Mouse (Mus musculus): Measurements from ENCODE around the gene Smim12.

Gene Smim12

GRCm38 (mm10) chr4:127243552-127243951, at the start of gene Smim12:
TSS of gene Smim12 (plus strand) at chr4:127243784.
- in situ Hi-C loops (cut with MseI, MboI), result no loop called here

GRCm38 (mm10) chr4:127194477-127195269, 48.9 kb upstream of the Smim12 start:
- in situ Hi-C loops (cut with MseI, MboI), result no loop called here

- in situ Hi-C loops (cut with MseI, MboI), result no loop called here
Measured at GRCm38 (mm10) chr4:127198609-127199008, 45.0 kb upstream of the Smim12 start.

- in situ Hi-C loops (cut with MseI, MboI), result no loop called here
Measured at GRCm38 (mm10) chr4:127199406-127199805, 44.2 kb upstream of the Smim12 start.

- in situ Hi-C loops (cut with MseI, MboI), result no loop called here
Measured at GRCm38 (mm10) chr4:127200164-127200722, 43.3 kb upstream of the Smim12 start.

GRCm38 (mm10) chr4:127200769-127201617, 42.6 kb upstream of the Smim12 start:
- in situ Hi-C loops (cut with MseI, MboI), result no loop called here

GRCm38 (mm10) chr4:127203081-127203480, 40.5 kb upstream of the Smim12 start:
- in situ Hi-C loops (cut with MseI, MboI), result no loop called here

- in situ Hi-C loops (cut with MseI, MboI), result no loop called here
Measured at GRCm38 (mm10) chr4:127211318-127211717, 32.3 kb upstream of the Smim12 start.

- in situ Hi-C loops (cut with MseI, MboI), result no loop called here
Measured at GRCm38 (mm10) chr4:127214510-127214909, 29.1 kb upstream of the Smim12 start.

GRCm38 (mm10) chr4:127215103-127215502, 28.5 kb upstream of the Smim12 start:
- in situ Hi-C loops (cut with MseI, MboI), result no loop called here

- in situ Hi-C loops (cut with MseI, MboI), result no loop called here
Measured at GRCm38 (mm10) chr4:127215799-127216198, 27.8 kb upstream of the Smim12 start.

GRCm38 (mm10) chr4:127216251-127216651, 27.3 kb upstream of the Smim12 start:
- in situ Hi-C loops (cut with MseI, MboI), result no loop called here

- in situ Hi-C loops (cut with MseI, MboI), result no loop called here
Measured at GRCm38 (mm10) chr4:127217048-127217447, 26.5 kb upstream of the Smim12 start.

GRCm38 (mm10) chr4:127223291-127223690, 20.3 kb upstream of the Smim12 start:
- in situ Hi-C loops (cut with MseI, MboI), result no loop called here

GRCm38 (mm10) chr4:127223755-127224154, 19.8 kb upstream of the Smim12 start:
- in situ Hi-C loops (cut with MseI, MboI), result no loop called here

- in situ Hi-C loops (cut with MseI, MboI), result no loop called here
Measured at GRCm38 (mm10) chr4:127224444-127225100, 19.0 kb upstream of the Smim12 start.

- in situ Hi-C loops (cut with MseI, MboI), result no loop called here
Measured at GRCm38 (mm10) chr4:127226067-127226466, 17.5 kb upstream of the Smim12 start.

GRCm38 (mm10) chr4:127227051-127227673, 16.4 kb upstream of the Smim12 start:
- in situ Hi-C loops (cut with MseI, MboI), result no loop called here

- in situ Hi-C loops (cut with MseI, MboI), result no loop called here
Measured at GRCm38 (mm10) chr4:127232028-127232427, 11.6 kb upstream of the Smim12 start.

GRCm38 (mm10) chr4:127232551-127232950, 11.0 kb upstream of the Smim12 start:
- in situ Hi-C loops (cut with MseI, MboI), result no loop called here

- in situ Hi-C loops (cut with MseI, MboI), result no loop called here
Measured at GRCm38 (mm10) chr4:127233416-127234125, 10.0 kb upstream of the Smim12 start.

Measured in mouse trophoblast stem cell (cell line).